Mouse (Mus musculus) CH12.LX (cell line): ENCODE data around the gene Olfr1029. TPM values are rescaled to one million over a fixed set of nuclear protein-coding genes. Genes with fewer than 3 reads are reported as not detected.

Source experiments
- polyA plus RNA-seq: library from polyadenylated mRNA; unstranded; fragments of >175 nt; gene quantifications from 2 replicates; pipeline ENCODE4 v1.2.1, GENCODE M21; 2012; ENCODE audit warnings: low read depth; ENCODE audit not compliant: insufficient read length
- total RNA-seq, 2 experiments: library from RNA; depleted of rRNA; stranded (reverse); fragments of 300-350 nt in 1 of 2; fragments of >200 nt in 1 of 2; gene quantifications; 2 replicates each; pipeline ENCODE4 v1.2.3; 2012 to 2014

The Olfr1029 gene
- total and polyA plus RNA-seq, 3 experiments: not detected

Other genes with a start within 250 kb of the Olfr1029 start
Only the 20 nearest of the 29 such genes appear.
- gene Olfr1016, start 171.4 kb upstream of the Olfr1029 start, total RNA-seq (2012; rRNA removed): not detected in 2 replicates
- not detected in 2 replicates for gene Olfr1016, start 171.4 kb upstream of the Olfr1029 start, total RNA-seq (2014; rRNA removed)
- gene Olfr1016, start 171.4 kb upstream of the Olfr1029 start, polyA plus RNA-seq: not detected in 2 replicates
- gene Olfr1018, start 155.4 kb upstream of the Olfr1029 start, total RNA-seq (2012; rRNA removed): not detected in 2 replicates
- gene Olfr1018, start 155.4 kb upstream of the Olfr1029 start, total RNA-seq (2014; rRNA removed): not detected in 2 replicates
- gene Olfr1018, start 155.4 kb upstream of the Olfr1029 start, polyA plus RNA-seq: not detected in 2 replicates
- gene Olfr1019, start 128.4 kb upstream of the Olfr1029 start, total RNA-seq (2012; rRNA removed): not detected in 2 replicates
- not detected in 2 replicates for gene Olfr1019, start 128.4 kb upstream of the Olfr1029 start, total RNA-seq (2014; rRNA removed)
- not detected in 2 replicates for gene Olfr1019, start 128.4 kb upstream of the Olfr1029 start, polyA plus RNA-seq
- not detected in 2 replicates for gene Olfr1020, start 126.9 kb upstream of the Olfr1029 start, total RNA-seq (2012; rRNA removed)
- not detected in 2 replicates for gene Olfr1020, start 126.9 kb upstream of the Olfr1029 start, total RNA-seq (2014; rRNA removed)
- not detected in 2 replicates for gene Olfr1020, start 126.9 kb upstream of the Olfr1029 start, polyA plus RNA-seq
- gene Olfr1022, start 105.3 kb upstream of the Olfr1029 start, total RNA-seq (2012; rRNA removed): not detected in 2 replicates
- gene Olfr1022, start 105.3 kb upstream of the Olfr1029 start, total RNA-seq (2014; rRNA removed): not detected in 2 replicates
- not detected in 2 replicates for gene Olfr1022, start 105.3 kb upstream of the Olfr1029 start, polyA plus RNA-seq
- gene Olfr1023, start 88.3 kb upstream of the Olfr1029 start, total RNA-seq (2012; rRNA removed): not detected in 2 replicates
- gene Olfr1023, start 88.3 kb upstream of the Olfr1029 start, total RNA-seq (2014; rRNA removed): not detected in 2 replicates
- not detected in 2 replicates for gene Olfr1023, start 88.3 kb upstream of the Olfr1029 start, polyA plus RNA-seq
- gene Olfr1024, start 68.8 kb upstream of the Olfr1029 start, total RNA-seq (2012; rRNA removed): not detected in 2 replicates
- not detected in 2 replicates for gene Olfr1024, start 68.8 kb upstream of the Olfr1029 start, total RNA-seq (2014; rRNA removed)
- gene Olfr1024, start 68.8 kb upstream of the Olfr1029 start, polyA plus RNA-seq: not detected in 2 replicates
- not detected in 2 replicates for gene Olfr1025-ps1, start 58.7 kb upstream of the Olfr1029 start, total RNA-seq (2012; rRNA removed)
- gene Olfr1025-ps1, start 58.7 kb upstream of the Olfr1029 start, total RNA-seq (2014; rRNA removed): not detected in 2 replicates
- not detected in 2 replicates for gene Olfr1025-ps1, start 58.7 kb upstream of the Olfr1029 start, polyA plus RNA-seq
- gene Olfr1026, start 52.3 kb upstream of the Olfr1029 start, total RNA-seq (2012; rRNA removed): not detected in 2 replicates
- not detected in 2 replicates for gene Olfr1026, start 52.3 kb upstream of the Olfr1029 start, total RNA-seq (2014; rRNA removed)
- not detected in 2 replicates for gene Olfr1026, start 52.3 kb upstream of the Olfr1029 start, polyA plus RNA-seq
- gene Olfr1028, start 23.5 kb upstream of the Olfr1029 start, total RNA-seq (2012; rRNA removed): not detected in 2 replicates
- not detected in 2 replicates for gene Olfr1028, start 23.5 kb upstream of the Olfr1029 start, total RNA-seq (2014; rRNA removed)
- gene Olfr1028, start 23.5 kb upstream of the Olfr1029 start, polyA plus RNA-seq: not detected in 2 replicates
- gene Olfr1030, start 5.4 kb downstream of the Olfr1029 start, total RNA-seq (2012; rRNA removed): not detected in 2 replicates
- gene Olfr1030, start 5.4 kb downstream of the Olfr1029 start, total RNA-seq (2014; rRNA removed): not detected in 2 replicates
- not detected in 2 replicates for gene Olfr1030, start 5.4 kb downstream of the Olfr1029 start, polyA plus RNA-seq
- gene Olfr1031, start 16.4 kb downstream of the Olfr1029 start, total RNA-seq (2012; rRNA removed): not detected in 2 replicates
- not detected in 2 replicates for gene Olfr1031, start 16.4 kb downstream of the Olfr1029 start, total RNA-seq (2014; rRNA removed)
- not detected in 2 replicates for gene Olfr1031, start 16.4 kb downstream of the Olfr1029 start, polyA plus RNA-seq
- not detected in 2 replicates for gene Olfr1032, start 31.6 kb downstream of the Olfr1029 start, total RNA-seq (2012; rRNA removed)
- gene Olfr1032, start 31.6 kb downstream of the Olfr1029 start, total RNA-seq (2014; rRNA removed): not detected in 2 replicates
- gene Olfr1032, start 31.6 kb downstream of the Olfr1029 start, polyA plus RNA-seq: not detected in 2 replicates
- not detected in 2 replicates for gene Olfr1033, start 46.7 kb downstream of the Olfr1029 start, total RNA-seq (2012; rRNA removed)
- gene Olfr1033, start 46.7 kb downstream of the Olfr1029 start, total RNA-seq (2014; rRNA removed): not detected in 2 replicates
- not detected in 2 replicates for gene Olfr1033, start 46.7 kb downstream of the Olfr1029 start, polyA plus RNA-seq
- gene Olfr1034, start 72.0 kb downstream of the Olfr1029 start, total RNA-seq (2012; rRNA removed): not detected in 2 replicates
- not detected in 2 replicates for gene Olfr1034, start 72.0 kb downstream of the Olfr1029 start, total RNA-seq (2014; rRNA removed)
- gene Olfr1034, start 72.0 kb downstream of the Olfr1029 start, polyA plus RNA-seq: not detected in 2 replicates
- not detected in 2 replicates for gene Olfr1036, start 100.1 kb downstream of the Olfr1029 start, total RNA-seq (2012; rRNA removed)
- not detected in 2 replicates for gene Olfr1036, start 100.1 kb downstream of the Olfr1029 start, total RNA-seq (2014; rRNA removed)
- gene Olfr1036, start 100.1 kb downstream of the Olfr1029 start, polyA plus RNA-seq: not detected in 2 replicates
- not detected in 2 replicates for gene Olfr1037, start 113.5 kb downstream of the Olfr1029 start, total RNA-seq (2012; rRNA removed)
- gene Olfr1037, start 113.5 kb downstream of the Olfr1029 start, total RNA-seq (2014; rRNA removed): not detected in 2 replicates
- not detected in 2 replicates for gene Olfr1037, start 113.5 kb downstream of the Olfr1029 start, polyA plus RNA-seq
- gene Olfr1039, start 162.0 kb downstream of the Olfr1029 start, total RNA-seq (2012; rRNA removed): not detected in 2 replicates
- not detected in 2 replicates for gene Olfr1039, start 162.0 kb downstream of the Olfr1029 start, total RNA-seq (2014; rRNA removed)
- gene Olfr1039, start 162.0 kb downstream of the Olfr1029 start, polyA plus RNA-seq: not detected in 2 replicates
- not detected in 2 replicates for gene Olfr1040, start 172.8 kb downstream of the Olfr1029 start, total RNA-seq (2012; rRNA removed)
- gene Olfr1040, start 172.8 kb downstream of the Olfr1029 start, total RNA-seq (2014; rRNA removed): not detected in 2 replicates
- gene Olfr1040, start 172.8 kb downstream of the Olfr1029 start, polyA plus RNA-seq: not detected in 2 replicates
- not detected in 2 replicates for gene Olfr1042, start 187.9 kb downstream of the Olfr1029 start, total RNA-seq (2012; rRNA removed)
- not detected in 2 replicates for gene Olfr1042, start 187.9 kb downstream of the Olfr1029 start, total RNA-seq (2014; rRNA removed)
- gene Olfr1042, start 187.9 kb downstream of the Olfr1029 start, polyA plus RNA-seq: not detected in 2 replicates